Mouse (Mus musculus) neural tube, embryonic 11.5 days (tissue): Measurements from ENCODE around the gene Sept9. TPM values are rescaled to one million over a fixed set of nuclear protein-coding genes. Genes with fewer than 3 reads are reported as not detected.
A peak's percentile ranks its signal among the peaks of the same experiment; 100 is the strongest.

ENCODE experiments used
- ATAC-seq: fragments of 200-750 bp; cut with Nextera tagmentation; 2 replicates; pipeline ENCODE4 v1.8.0; 2017; ENCODE audit warnings: moderate number of reproducible peaks, mild to moderate bottlenecking, moderate TSS enrichment, moderate library complexity; ENCODE audit not compliant: insufficient read depth, low FRiP score, low TSS enrichment
- DNase-seq: peaks from one replicate; pipeline ENCODE4 v3.0.0-alpha.2; 2015; ENCODE audit warnings: low spot score
- H3K27ac ChIP-seq: fragments of 300-500 bp; sonication (generic); 2 replicates; pipeline ENCODE4 v1.5.1; 2014; ENCODE audit warnings: low read depth, mild to moderate bottlenecking, low read length
- H3K27me3 ChIP-seq: fragments of 300-500 bp; sonication (generic); 2 replicates; pipeline ENCODE4 v1.6.1; 2014; ENCODE audit warnings: mild to moderate bottlenecking, low read length, mixed read lengths; ENCODE audit not compliant: control insufficient read depth, insufficient read depth
- H3K36me3 ChIP-seq: fragments of 300-500 bp; sonication (generic); 2 replicates; pipeline ENCODE4 v1.6.1; 2014; ENCODE audit warnings: mild to moderate bottlenecking, low read length, moderate library complexity, mixed read lengths; ENCODE audit not compliant: control insufficient read depth, insufficient read depth
- H3K4me1 ChIP-seq: fragments of 300-500 bp; sonication (generic); 2 replicates; pipeline ENCODE4 v1.6.1; 2014; ENCODE audit warnings: low read length, mixed read lengths; ENCODE audit not compliant: control insufficient read depth, insufficient read depth
- H3K4me2 ChIP-seq: fragments of 300-500 bp; sonication (generic); 2 replicates; pipeline ENCODE4 v1.6.1; 2014; ENCODE audit warnings: low read depth, mild to moderate bottlenecking, moderate library complexity
- H3K4me3 ChIP-seq: fragments of 300-500 bp; sonication (generic); 2 replicates; pipeline ENCODE4 v1.5.1; 2014; ENCODE audit warnings: low read depth, low read length
- H3K9ac ChIP-seq: fragments of 300-500 bp; sonication (generic); 2 replicates; pipeline ENCODE4 v1.6.1; 2014; ENCODE audit warnings: mild to moderate bottlenecking, low read length
- H3K9me3 ChIP-seq: fragments of 300-500 bp; sonication (generic); 2 replicates; pipeline ENCODE4 v1.6.1; 2016; ENCODE audit warnings: low read length; ENCODE audit not compliant: control insufficient read depth
- WGBS: fragments of 180-500 bp; shearing (Covaris S2); extraction: QIAGEN DNeasy Blood & Tissue Kit; methylation state at CpG from one replicate; pipeline ENCODE4 v1.1.7; 2014; 5-methylcytosine and 5-hydroxymethylcytosine counted together
- polyA plus RNA-seq: library from polyadenylated mRNA; unstranded; fragments of >200 nt; fragmentation: Nextera tagmentation; extraction: Ambion mirVana; gene quantifications from 2 replicates; pipeline ENCODE4 v1.2.1, GENCODE M21; 2014

Gene Sept9
- polyA plus RNA-seq, 1 experiment from 2014 or later: 183 TPM

DNA sequence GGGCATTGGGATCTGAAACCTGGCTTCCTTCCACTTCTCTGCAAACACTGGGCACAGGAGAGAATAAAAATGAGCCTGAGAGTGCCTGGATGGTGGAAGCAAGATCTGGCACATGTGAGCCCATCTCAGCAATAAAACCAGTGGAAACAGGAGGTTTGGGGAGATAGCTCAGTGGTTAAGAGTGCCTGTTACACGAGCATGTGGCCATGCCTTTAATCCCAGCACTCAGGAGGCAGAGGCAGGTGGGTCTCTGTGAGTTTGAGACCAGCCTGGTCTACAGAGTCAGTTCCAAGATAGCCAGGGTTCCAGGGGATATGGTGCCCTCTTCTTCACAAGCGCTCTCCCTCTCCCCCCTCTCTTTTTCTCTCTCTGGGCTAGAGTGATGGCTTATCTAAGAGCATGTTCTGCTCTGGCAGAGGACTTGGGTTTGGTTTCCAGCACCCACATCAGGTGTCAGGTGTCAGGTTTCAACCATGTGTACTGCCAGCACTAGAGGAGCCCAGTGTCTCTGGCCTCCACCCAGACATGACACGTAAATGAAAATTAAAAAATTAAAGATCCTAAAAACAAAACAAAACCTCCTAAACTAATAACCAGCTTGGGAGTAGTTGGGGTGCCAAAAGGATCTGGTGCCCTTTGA, 97.8 kb downstream of the Sept9 start:
- 91% methylated on average over 3 of the region's 3 CpGs for WGBS
- no peaks in the 10 kb centered on the region for H3K9me3 ChIP-seq
- H3K4me1 ChIP-seq: peaks cover 9% of the 10 kb centered on the region
- no peak overlapping the region for H3K4me3 ChIP-seq
- no peak for DNase-seq
- H3K4me2 ChIP-seq: no peak overlapping the region
- no peak overlapping the region for H3K9ac ChIP-seq
- H3K36me3 ChIP-seq: peaks cover 3% of the 10 kb centered on the region; the same call in 1 of the 2 replicates
- no peaks in the 10 kb centered on the region for H3K27me3 ChIP-seq
- ATAC-seq: no peak
- H3K27ac ChIP-seq: no peak overlapping the region

DNA sequence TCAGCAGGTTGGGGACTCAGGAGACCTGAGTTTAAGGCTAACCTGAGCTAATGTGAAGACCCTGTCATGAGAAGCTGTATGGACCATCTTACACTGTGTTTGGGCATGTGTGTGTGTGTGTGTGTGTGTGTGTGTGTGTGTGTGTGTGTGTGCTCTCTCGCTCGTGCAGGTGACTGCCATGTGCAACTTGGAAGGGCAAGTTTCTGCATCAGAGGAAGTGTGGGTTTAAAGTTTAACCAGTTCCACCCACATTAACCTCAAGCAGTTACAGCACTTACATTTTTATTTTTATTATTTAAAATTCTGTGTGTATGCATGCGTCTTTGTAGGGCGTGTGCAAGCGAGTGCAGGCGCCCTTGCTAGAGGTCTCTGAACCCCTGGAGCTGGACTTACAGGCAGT, 100.3 kb downstream of the Sept9 start:
- no peak for ATAC-seq

DNA sequence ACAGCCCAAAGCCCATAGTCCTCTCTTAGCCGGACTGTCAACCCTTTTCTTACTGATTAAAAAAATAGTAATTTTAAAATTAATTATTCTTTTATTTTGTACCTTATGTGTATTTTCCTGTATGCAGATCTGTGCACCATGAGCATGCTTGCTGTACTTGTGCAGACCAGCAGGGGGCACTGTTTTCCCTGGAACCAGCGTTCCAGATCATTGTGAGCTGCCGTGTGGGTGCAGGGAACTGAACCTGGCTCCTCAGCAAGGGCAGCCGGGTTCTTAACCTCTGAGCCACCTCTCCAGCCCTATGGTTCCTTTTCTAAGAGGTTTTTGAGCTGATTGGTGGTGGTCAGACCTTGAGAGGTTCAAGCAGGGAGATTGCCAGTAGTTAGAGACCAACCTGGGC, 101.3 kb downstream of the Sept9 start:
- H3K9ac ChIP-seq: no peak overlapping the region
- ATAC-seq (no peak), DNase-seq (no peak)
- no peak overlapping the region for H3K27ac ChIP-seq
- H3K36me3 ChIP-seq: peaks cover 3% of the 10 kb centered on the region; the same call in 1 of the 2 replicates
- WGBS: 85% methylated on average over 4 of the region's 4 CpGs
- H3K4me3 ChIP-seq: no peak overlapping the region
- H3K27me3 ChIP-seq: no peaks in the 10 kb centered on the region
- peaks cover 8% of the 10 kb centered on the region for H3K4me1 ChIP-seq
- H3K4me2 ChIP-seq: no peak overlapping the region
- H3K9me3 ChIP-seq: no peaks in the 10 kb centered on the region

More for the DNA sequence above, 100.3 kb downstream of the Sept9 start:
- DNase-seq: no peak
- H3K9ac ChIP-seq: no peak overlapping the region
- no peaks in the 10 kb centered on the region for H3K9me3 ChIP-seq
- WGBS: 97% methylated on average over 6 of the region's 6 CpGs
- H3K4me3 ChIP-seq: no peak overlapping the region
- no peaks in the 10 kb centered on the region for H3K27me3 ChIP-seq
- peaks cover 9% of the 10 kb centered on the region for H3K4me1 ChIP-seq
- H3K27ac ChIP-seq: no peak overlapping the region
- peaks cover 3% of the 10 kb centered on the region; the same call in 1 of the 2 replicates for H3K36me3 ChIP-seq
- no peak overlapping the region for H3K4me2 ChIP-seq

DNA sequence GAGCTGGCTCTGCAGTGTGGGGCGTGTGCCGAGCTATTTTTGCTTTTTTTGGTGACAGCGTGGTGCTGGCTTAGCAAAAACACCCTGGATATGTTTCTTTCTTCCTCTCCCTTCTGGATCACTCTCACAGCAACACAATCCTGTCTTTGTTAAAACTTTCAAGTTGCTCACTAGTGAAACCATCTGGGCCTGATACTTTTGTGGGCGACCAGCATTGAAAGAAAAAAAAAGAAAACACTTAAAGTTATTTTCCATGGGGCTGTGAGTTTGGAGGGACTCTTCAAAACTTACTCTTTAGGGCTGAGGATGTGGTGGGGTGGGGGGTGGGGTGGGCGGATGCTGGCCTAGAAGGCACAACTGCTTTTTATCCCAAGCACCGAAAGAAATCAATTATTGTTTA, 102.3 kb downstream of the Sept9 start:
- no peak for ATAC-seq
- 80% methylated on average over 6 of the region's 6 CpGs for WGBS
- H3K4me1 ChIP-seq: peaks cover 3% of the 10 kb centered on the region; the same call in 1 of the 2 replicates

DNA sequence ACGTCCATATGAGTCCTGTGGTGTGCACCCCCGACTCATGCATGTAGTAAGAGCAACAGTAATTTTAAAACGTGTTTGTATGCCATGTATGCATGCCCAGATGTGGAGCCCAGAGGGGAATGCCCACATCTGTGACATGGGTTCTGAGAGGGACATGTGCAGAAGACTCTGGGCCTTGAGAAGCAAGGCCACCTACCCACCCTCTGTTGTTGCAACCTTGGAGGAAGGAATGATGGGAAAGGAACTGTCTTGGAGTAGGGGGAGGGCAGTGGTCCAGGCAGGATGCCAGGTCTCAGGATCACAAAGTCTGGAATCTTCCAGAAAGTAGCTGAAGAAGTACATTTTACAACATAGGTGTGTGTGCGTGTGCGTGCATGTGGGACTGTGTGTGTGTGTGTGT, 102.9 kb downstream of the Sept9 start:
- H3K27me3 ChIP-seq: no peaks in the 10 kb centered on the region
- WGBS: 93% methylated on average over 5 of the region's 5 CpGs
- no peaks in the 10 kb centered on the region for H3K9me3 ChIP-seq
- H3K4me1 ChIP-seq: peaks cover under 1% of the 10 kb centered on the region
- DNase-seq: no peak
- no peak overlapping the region for H3K27ac ChIP-seq
- no peak overlapping the region for H3K4me2 ChIP-seq
- no peaks in the 10 kb centered on the region; the same call in 1 of the 2 replicates for H3K36me3 ChIP-seq
- no peak overlapping the region for H3K9ac ChIP-seq
- no peak for ATAC-seq
- H3K4me3 ChIP-seq: no peak overlapping the region

More for the DNA sequence above, 102.3 kb downstream of the Sept9 start:
- Histone ChIP-seq H3K36me3 (peaks cover 3% of the 10 kb centered on the region; the same call in 1 of the 2 replicates), H3K27me3 (no peaks in the 10 kb centered on the region), H3K4me2 (no peak overlapping the region), H3K9me3 (no peaks in the 10 kb centered on the region), H3K9ac (no peak overlapping the region), H3K27ac (no peak overlapping the region), H3K4me3 (no peak overlapping the region)
- DNase-seq: no peak

DNA sequence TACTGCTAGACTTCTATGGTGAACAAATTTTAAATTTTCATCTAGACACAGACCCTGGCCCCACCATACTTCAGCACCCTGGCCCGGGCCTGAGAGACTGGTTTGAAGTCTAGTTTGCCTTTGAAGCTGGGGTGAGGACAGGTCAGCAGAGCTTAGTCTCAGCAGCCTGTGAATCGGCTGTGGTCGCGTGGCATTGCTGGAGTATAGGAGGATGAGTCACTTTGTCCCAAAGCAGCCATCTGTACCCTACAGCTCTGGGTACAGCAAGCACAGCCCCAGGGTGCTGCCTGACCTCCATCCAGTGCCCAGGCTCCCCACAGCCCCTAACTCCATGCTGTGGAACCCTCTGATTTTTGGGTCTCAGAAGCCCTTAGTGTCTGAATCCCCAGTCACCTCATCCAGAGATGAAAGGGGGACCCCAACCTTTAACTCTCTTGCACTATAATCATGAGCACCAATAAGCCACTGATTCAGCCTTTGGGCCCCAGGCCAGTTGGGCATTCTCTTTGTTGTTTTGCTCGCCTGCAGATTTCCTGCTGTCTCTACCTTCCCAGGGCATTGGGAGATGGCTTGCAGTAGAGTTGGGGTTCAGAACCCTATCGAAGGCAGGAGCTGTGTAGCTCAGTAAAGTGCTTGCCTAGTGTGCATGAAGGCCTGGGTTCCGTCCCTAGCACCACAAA, 106.2 kb downstream of the Sept9 start:
- Histone ChIP-seq H3K9ac (no peak overlapping the region), H3K9me3 (no peaks in the 10 kb centered on the region), H3K4me1 (peaks cover 20% of the 10 kb centered on the region), H3K27me3 (no peaks in the 10 kb centered on the region), H3K4me2 (no peak overlapping the region), H3K36me3 (no peaks in the 10 kb centered on the region; the same call in 1 of the 2 replicates), H3K4me3 (no peak overlapping the region), H3K27ac (no peak overlapping the region)
- no peak for ATAC-seq
- DNase-seq: no peak
- 87% methylated on average over 7 of the region's 7 CpGs for WGBS

DNA sequence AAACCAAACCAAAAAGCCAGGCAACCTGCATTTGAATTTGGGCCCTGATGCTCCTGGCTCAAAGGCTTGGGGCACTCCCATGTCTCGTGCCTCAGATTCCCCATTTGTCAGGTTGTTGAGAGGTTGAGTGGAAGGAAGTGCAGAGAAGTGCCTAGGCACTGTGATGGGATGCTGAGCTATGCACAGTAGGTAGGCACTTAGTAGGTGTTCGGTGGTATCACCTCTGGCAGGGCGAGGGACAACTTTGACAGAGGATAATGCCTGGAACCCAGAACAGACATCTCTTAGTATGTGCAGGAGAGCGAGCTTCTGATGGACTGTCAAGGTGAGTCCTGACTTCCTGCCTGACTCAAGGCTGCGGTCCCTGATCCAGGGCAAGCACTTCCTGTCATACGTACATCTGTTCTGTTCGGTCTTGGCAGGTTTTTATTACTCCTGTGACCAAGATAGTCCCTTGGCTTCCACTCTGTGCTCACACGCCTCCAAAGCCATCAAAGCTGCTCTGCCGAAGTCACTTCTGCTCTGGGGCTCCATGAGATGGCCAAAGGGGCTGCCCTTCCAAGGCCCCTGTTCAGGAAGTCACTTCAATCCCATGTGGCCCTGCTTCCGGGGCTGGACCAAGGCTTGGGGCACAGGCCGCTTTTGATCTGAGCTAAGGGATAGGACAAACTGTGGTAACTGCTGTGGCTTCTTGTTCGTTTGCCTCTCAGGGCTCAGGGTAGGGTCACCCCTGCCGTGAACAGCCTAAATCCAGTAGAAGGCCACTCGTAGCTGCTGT, 107.0 kb downstream of the Sept9 start:
- H3K27me3 ChIP-seq: no peaks in the 10 kb centered on the region
- ATAC-seq: no peak
- no peaks in the 10 kb centered on the region for H3K36me3 ChIP-seq
- H3K4me1 ChIP-seq: peaks cover 25% of the 10 kb centered on the region
- H3K27ac ChIP-seq: no peak overlapping the region
- no peak overlapping the region for H3K4me2 ChIP-seq
- no peak overlapping the region for H3K4me3 ChIP-seq
- no peaks in the 10 kb centered on the region for H3K9me3 ChIP-seq
- DNase-seq: no peak
- 71% methylated on average over 14 of the region's 14 CpGs for WGBS
- H3K9ac ChIP-seq: no peak overlapping the region

DNA sequence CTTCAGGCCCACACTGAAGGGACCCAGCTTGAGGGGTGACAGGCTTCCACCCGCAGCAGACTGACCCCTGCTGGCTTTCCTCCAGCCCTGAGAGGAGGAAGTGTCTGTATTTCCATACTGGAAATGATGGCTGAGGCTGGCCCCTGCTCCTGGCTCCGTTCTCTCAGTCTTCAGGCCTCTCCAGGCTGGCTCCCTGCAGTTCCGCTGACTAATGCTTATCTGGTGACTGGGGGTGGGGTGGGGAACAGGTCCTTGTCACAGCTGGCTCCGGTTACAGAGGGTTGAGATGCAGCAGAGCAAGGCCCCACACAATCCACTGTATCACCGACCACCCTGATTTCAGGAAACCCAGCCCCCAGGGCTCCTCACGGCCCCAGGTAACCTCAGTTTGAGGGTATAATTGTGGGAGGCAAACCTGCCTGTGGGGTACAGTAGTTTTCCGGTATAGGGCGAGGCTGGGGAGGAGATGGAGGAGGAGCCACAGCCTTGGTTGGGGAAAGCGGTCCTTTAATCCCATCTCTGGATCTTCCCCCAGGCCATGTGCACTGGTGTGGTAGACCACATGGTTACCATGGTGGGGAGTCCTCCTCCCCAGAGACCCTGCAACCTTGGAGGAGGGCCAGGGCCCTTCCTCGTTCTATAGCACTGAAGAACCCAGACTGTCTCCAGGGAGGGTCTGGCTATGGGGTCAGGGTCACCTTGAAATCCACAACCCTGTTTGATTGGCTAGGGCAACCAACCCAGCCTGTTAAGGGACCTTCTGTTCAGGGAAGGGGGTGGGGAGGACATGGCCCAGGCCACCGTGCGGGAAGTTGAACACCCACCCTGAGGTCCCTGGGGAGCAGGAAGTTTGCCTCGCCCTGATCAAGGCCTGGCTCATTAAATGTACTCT, 108.7 kb downstream of the Sept9 start:
- Histone ChIP-seq H3K4me1 (peaks cover 34% of the 10 kb centered on the region), H3K9me3 (no peaks in the 10 kb centered on the region), H3K27me3 (no peaks in the 10 kb centered on the region), H3K4me2 (no peak overlapping the region), H3K9ac (no peak overlapping the region; the same call in 1 of the 2 replicates), H3K4me3 (no peak overlapping the region), H3K36me3 (no peaks in the 10 kb centered on the region), H3K27ac (peak overlapping the region; percentile 40)
- WGBS: 41% methylated on average over 13 of the region's 13 CpGs
- DNase-seq (no peak), ATAC-seq (no peak)
